Mouse (Mus musculus): ENCODE results near the gene 4930548H24Rik. TPM values are rescaled to one million over a fixed set of nuclear protein-coding genes. Genes with fewer than 3 reads are reported as not detected.
A peak's percentile ranks its signal among the peaks of the same experiment; 100 is the strongest.
"Not testable (repeated sequence)": the region's sequence is repeated elsewhere in the genome, so short reads cannot be mapped to it uniquely, and the experiment has no call there.

4930548H24Rik gene
- polyA plus RNA-seq (2017; shearing (Covaris generic)) = under 1 TPM in 1 of 2 experiments, not detected in 1; 0.71 TPM

DNA sequence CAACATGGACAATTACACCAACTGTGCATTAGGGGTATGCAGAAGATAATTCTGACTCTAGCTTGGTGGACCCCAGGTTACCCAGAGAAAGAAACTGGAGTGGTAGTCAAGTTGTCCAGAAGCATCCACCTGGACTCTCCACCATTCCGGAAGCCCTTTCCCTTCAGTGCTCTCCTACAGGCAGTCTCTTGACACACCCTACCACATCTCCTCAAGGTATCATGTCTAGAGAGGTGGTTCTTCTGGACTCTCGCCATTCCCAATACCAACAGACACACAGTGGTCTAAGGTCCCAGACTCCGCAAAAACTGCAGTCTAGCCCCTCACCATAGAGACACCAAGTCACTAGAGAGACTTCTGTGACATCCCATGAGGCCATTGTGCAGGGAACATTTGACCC, at the start of gene 4930548H24Rik:
TSS of gene 4930548H24Rik (plus strand) at position 301 of the 400 bp plus-strand sequence.
- ATAC-seq = no peak

DNA sequence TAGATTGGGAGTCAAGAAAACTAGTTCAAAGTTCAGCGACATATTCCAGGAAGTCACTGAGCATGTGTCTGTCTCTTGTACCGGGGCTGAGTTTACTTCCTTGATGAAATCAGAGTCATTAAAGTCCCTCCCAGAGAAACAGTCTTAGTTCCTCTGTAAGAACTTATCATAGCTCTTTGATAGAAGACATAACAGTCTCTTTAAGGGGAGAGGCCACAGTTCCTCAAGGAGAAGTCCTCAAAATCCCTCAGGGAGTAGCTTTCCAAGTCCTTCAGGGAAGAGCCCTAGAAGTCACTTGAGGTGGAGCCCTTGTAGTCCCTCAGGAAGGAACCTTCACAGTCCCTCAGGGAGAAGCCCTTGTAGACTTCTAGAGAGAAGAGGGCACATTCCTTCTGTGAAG, 34.2 kb upstream of the 4930548H24Rik start:
- no peak for ATAC-seq

DNA sequence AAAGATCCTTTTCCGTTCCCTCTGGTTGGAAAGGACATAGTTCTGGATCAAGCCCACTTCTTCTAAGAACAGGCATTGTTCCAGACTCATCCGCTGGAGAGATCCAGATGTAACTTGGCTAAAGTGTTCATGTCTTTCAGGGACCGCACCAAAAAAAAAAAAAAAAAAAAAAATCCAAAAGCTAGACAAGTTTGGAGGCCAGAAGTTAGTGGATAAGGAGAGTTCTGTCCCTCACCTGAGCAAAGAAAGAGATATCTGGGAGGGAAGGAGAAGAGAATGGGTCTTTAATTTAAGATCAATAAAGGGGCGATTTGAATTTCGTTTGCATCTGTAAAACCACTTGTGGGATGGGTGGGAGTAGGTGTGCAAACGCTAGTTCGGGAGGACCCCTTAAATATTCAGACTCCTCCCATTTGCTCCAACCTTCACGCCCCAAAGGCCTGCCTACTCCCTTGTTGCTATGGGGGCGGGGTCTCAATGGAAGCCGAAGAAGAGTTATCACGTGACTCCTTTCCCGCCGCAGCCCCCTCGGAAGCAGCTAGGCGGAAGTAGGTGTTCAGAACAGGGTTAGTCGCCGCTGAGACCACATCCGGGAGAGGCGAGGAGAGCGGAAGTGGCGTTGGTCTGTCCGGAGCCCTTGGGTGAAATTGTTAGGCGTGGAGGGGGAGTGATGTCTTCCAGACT, 33.5 kb upstream of the 4930548H24Rik start, which contains the start of gene Zfp512:
TSS of gene Zfp512 (plus strand) at position 554 of the 684 bp plus-strand sequence.
- ATAC-seq = peak; percentile 98

DNA sequence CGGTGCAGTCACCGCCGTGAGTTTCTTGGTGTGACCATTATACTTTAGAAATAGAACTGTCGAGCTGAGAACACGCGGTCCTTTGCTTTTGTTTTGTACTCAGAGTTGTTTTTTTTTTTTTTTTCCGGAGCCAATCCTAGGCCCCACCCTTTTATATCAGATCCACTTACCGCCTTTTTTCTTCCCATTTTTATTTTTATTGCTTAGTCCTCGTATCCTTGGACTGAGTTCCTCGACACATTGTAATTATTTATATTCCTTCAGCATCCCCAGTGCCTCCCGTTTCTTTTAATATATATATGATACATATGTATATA, 33.0 kb upstream of the 4930548H24Rik start:
- no peak for ATAC-seq

DNA sequence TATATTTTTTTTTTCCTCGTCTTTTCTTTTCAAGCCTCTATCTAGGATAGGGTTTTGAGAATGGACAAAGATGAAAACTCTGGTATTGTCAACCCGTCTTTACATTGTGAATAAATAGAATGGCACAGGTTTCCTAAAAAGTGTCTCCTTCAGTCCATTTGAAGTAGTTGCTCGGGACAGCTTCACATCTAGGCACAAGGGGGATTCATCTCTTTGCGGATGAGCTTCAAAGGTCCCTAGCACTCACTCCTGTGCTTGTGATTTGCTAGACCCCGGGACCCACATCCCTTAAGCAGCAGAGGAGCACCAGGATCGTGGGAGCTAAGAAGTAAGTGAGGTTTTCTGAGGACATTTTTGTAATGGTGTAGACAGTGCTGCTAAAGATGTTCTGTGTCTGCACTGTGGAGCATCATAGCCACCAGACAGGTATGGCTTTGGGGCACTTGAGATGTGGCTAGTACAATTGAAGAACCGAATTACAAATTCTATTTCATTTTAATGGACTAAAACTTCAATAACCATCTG, 32.6 kb upstream of the 4930548H24Rik start:
- no peak for ATAC-seq

DNA sequence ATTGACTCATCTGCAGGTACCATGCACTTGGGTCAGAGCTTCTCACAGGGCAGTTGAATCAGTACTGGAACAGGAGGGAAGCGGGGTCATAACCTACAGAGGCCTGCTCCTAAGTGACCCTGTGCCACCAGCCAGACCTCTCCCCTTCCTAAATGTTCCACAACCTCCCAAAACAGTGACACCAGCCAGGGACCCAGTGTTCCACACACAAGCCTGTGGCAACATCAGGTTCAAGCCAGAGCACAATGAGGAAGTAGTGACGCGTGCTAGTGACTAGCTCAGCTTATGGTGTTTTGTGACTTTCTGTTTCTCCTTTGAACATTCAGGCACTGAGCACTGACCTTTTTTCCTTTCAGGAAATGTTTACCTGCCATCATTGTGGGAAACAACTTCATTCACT, 17.7 kb upstream of the 4930548H24Rik start:
- no peak for ATAC-seq

DNA sequence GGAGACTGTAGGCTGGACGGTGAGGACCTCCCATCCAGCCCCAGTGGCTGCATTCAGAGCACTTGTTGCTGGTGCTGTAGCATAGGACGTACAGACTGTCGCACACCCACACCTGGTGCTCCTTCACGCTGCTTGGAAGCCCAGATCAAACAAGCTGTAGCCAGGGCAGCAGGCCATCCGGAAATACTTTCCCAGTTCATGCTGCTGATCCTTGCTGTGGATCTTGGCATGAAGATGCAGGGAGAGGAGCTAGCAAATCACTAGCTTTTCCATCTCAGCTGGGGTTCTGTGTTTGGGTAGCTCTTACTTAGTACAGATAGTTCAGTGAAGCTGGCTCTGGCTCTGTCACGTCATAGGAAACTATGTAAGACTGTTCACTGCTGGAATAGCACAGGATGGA, 15.8 kb upstream of the 4930548H24Rik start:
- ATAC-seq = no peak

DNA sequence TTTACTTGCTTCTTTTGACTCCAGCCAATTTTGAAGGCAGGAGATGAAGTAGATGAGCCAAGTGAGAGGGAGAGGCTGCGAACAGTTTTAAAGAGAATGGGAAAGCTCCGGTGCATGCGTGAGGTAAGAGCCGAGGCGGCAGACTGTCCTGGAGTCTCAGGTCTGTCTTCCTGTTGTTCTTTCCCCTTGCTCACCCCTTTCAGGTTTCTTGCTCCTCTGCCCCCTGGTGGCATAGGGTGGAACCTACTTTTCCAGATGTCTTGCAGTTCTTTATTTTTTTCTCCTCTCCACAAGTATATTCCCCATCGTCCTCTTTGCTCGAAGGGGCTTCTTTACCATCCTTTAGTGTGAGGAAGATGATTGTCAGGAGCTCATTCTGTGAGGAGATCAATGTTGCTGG, 15.2 kb upstream of the 4930548H24Rik start:
- ATAC-seq = no peak

DNA sequence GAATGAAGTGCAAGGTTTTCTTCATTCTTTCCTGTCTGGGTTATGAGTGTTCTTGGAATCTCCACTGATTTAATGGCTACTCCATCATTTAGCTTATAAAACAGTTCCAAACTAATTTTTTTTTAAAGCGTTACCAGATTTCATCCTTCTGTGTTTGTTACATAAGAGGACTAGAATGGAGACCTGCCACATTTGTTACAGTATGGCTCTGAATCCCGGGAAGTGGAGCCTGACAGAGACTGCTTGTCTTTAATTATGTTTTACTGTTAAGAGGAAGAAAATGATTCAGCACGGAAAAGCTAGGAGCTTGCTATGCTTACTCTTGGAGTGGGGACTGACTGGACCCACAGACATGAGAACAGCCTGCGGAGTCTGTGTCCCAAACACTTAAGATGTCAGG, 5.0 kb upstream of the 4930548H24Rik start:
- ATAC-seq = no peak

DNA sequence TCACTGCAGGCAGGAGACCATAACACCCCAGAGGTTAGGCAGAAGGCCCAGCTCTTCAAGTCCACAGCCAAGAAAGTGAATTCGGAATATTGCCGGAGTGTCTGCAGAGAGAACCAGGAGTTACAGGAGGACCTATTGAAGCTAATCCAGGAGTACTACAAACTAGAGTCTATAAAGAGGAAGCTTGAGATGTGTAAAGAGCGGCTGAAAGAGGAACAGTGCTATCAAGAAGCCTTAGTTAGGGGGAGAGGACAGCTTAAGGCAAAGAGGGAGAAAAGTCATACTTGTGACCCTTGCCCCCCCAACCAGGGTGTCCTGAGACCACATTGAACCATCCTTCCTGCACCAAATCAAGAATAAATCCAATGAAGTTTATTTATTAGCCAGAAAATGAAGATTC, 2.3 kb downstream of the 4930548H24Rik start:
- ATAC-seq = no peak

DNA sequence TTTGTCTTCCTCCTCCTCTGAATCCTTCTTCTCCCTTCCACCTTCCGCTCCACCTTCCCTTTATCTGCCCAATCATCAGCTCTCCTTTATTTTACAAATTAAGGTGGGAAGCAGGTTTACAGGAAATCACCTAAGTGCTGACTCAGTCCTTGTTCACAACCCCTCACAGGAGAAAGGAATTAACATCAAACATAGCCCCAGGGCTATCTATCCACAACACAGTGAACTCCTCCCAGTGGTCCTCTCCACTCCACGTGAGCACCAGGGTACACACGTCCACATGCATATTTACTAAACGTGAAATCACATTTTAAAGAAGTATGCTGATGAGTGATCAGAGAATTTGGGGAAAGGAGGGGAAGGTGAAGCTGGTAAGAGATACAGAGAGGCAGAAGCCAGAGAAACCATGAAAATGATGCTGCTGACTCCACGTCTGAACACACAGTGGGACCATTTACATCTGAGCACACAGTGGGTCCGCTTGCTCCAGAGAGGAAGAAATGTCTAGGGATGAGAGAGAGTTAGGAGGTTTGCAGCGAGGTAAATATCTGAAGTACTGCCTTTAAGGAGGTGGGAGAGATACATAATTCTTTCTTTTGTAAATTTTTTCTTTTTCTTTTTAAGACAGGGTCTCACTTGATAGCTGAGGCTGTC, 3.7 kb downstream of the 4930548H24Rik start:
- ATAC-seq = no peak

DNA sequence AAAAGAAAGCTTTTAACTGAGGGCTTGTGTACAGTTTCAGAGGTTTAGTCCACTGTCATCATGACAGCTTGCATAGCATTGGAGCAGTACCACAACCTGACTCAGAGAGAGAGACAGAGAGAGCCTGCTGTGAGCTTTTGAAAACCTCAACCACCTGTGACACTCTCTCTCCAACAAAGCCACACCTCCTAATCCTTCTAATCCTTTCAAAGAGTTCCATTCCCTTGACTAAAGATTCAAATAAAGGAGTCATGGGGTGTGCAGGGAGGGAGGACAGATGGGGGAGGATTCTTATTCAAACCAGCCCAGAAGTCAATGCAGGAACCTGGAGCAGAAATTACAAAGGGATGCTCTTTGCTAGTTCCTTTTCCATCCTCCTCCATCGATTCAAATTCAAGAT, 6.5 kb downstream of the 4930548H24Rik start:
- ATAC-seq = no peak

DNA sequence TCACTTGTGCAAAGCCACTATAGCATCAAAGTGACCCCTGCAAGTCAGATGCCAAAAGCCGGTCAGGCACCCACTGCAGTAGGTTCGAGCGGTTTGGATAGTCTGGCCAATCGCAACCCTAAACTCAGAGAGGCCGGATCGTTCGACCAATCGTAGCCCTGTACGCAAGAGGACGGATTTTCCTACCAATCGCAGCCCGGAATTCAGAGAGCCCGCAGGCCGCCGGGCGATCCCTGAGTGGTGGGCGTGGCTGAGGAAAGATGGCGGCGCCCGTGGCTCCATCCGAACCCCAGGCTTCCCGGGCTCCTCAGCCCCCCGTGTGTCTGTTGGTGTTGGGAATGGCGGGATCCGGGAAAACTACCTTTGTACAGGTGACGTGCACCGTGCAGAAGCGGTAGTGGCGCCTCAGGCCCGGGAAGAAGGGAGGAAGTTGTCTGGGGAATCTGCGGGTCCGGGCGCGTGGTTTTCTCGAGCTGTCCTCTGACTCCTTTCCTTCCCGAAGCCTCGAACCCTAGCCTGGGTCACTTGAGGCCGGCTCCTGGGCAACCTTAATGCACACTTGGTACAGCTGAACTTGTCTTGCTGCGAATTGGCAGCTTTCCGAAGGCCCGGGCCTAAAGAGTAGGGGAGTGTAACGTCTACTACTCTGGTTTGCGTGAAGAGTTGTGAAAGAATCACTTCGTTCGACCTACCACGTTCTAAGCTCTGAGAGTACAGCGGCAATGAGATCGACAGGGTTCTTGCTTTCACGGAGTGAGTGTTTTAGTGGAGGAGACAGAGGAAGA, 9.2 kb downstream of the 4930548H24Rik start, which contains the start of gene Gpn1:
TSS of gene Gpn1 (plus strand) at position 229 of the 785 bp plus-strand sequence.
- ATAC-seq = peak; percentile 100

DNA sequence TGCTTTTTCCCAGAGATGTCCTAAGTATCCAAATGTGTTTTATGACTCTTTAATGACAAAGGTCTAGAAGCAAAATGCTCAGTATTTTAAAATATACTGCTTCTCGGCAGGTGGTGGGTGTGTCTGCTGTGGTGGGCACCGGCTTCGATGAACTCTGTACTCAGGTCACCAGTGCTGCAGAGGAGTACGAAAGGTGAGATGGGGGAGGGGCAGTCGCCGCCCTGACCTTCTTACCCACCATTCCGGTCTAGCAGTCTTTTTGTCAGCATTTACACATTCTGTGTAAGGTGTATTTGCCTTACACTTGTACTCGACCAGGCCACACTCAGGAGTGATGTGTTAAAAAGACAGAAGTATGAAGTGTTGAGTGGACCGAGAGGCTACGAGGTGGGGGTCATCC, 19.3 kb downstream of the 4930548H24Rik start:
- ATAC-seq = no peak

DNA sequence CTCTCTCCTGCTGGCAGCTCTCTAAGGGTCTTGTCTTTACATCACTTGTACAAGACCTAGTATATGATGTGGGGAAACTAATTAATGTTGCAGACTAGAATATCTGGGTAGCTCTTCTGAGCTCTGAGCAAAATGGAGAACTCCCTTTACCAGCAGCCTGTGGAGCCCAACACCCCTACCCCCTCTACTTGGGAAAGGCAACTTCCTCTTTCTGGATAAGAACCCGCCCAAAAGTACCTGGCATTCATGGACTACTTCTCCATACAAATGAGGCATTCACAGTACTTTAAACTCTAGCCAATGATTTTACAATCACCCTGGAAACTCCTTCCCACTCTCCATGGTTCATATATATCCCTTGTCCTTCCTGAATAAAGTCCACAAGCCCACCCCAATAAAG, 26.9 kb downstream of the 4930548H24Rik start:
- no peak for ATAC-seq

DNA sequence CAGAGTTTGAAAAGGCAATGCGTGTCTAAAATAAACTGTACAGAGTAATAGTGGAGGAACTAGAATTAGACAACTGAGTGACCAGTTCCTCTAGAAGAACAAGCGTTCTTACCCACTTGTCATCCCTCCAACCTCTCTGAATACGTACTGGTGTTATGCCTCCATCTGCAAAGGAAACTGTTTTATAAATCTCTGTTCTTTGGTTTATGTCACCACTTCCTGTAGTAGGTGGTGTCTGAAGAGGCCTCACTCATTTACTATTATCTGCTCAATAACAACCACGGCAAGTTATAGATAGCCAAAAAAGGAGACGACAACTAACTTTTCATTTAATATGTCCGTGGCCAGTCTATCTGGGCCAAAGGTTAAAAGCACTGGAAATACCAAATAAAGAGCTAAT, 35.0 kb downstream of the 4930548H24Rik start:
- peak; percentile 94 for ATAC-seq

DNA sequence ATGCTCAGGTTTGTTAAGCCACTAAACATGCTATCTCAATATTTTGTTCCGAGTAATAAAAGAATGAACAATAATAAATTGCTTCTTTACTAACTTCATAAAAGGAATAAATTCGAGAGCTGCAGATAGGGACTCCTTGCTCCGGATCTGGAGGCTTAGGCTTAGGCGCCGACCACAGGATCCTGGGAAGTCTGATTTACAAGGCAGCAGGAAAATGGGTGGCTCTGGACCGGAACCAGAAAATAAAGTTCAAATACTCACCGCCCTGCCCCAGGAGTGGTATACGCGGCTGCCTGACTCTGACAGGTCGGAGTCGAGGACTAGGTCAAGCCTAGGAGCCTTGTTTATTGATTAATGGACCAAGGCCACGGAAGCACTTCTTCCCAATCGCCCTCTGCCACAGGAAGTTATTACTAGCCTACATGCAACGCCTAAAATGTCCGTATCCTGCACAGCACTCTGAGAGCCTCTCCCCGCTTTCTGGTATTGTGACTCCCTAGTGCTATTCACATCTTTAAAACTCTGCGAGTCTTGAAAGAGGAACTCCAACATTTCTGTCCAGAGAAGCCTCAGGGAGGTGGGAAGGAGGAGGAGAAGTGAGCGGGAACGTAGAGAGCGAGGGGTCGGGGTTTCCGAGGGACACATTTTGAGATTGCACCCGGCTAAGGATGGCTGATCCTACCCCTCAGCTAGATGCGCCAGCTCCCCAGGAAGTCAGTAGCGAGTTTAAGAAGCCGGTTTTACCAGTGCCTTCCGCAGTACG, 41.0 kb downstream of the 4930548H24Rik start, which contains the start of gene Slc4a1ap:
TSS of gene Slc4a1ap (plus strand) at position 642 of the 763 bp plus-strand sequence.
- peak; percentile 81 for ATAC-seq

DNA sequence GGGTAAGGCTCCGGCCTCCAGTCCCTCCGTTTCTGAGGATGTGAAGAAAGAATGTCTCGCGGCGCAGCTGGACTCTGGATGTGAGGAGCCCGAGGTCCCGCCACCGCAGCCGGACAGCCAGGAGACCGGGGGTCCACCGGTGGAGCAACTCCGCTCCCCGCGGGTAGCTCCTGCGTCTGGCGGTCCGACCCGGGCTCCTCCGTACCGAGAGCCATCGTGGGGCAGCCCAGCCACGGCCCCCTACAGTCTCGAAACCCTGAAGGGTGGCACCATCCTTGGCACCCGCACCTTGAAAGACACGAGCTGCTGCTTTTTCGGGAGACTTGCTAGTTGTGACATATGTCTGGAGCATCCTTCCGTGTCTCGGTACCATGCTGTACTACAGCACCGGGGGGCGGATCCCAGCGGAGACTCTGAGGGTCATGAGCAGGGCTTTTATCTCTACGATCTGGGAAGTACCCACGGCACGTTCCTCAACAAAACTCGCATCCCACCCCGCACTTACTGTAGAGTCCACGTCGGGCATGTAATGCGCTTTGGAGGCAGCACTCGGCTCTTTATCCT, 41.7 kb downstream of the 4930548H24Rik start:
- peak; percentile 17 for ATAC-seq

DNA sequence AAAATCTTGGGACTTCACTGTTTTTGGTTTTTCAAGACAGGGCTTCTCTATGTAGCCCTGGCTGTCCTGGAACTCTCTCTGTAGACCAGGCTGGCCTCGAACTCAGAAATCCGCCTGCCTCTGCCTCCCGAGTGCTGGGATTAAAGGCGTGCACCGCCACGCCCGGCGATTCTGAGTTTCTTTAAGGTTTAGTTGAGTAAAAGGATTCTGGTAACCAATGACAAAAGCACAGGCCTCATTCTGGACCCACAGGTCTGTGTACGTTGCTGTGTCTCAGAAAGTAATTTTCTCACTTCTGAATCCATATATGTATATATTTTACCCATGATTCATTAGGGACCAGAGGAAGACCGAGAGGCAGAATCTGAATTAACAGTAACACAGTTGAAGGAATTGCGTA, 42.2 kb downstream of the 4930548H24Rik start, which contains the start of gene Supt7l:
TSS of gene Supt7l (minus strand) at position 101 of the 400 bp plus-strand sequence.
- ATAC-seq = not testable (repeated sequence)

DNA sequence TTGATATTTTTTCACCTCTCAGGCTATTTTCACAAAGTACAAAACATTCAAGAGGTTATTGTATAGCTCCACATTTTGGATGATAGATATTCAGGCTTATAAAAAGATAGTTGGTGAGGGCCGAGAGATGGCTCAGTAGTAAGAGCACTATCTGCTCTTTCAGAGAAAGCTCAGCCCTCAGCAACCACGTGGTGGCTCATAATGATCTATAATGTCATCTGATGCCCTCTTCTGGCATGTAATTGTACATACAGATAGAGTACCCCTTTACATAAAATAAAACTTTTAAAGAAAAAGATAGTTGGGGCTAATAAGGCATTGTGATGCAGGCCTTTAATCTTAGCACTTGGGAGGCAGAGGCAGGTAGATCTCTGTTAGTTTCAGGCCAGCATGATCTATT, 43.0 kb downstream of the 4930548H24Rik start:
- ATAC-seq = peak; percentile 48

DNA sequence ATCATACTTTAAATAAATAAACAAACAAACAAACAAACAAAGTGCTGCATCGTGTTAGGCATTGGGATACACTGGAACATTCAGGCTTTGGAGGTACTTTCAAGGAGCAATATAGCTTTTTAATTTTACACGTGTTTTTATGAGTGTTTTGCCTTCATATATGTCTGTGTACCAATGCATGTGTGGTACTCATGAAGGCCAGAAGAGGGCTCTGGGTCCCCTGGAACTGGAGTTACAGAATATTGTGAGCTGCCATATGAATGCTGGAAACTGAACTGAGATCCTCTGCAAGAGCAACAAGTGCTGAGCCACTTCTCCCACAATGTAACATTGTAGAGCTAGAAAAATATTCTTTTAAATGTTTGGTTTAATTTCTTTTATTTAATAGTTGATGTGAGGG, 49.7 kb downstream of the 4930548H24Rik start:
- no peak for ATAC-seq

All from CD4-positive, CD25-positive, alpha-beta regulatory T cell, adult 4 months (primary cell).